Comparison of ENCODE assay signal across 13 mouse cellular contexts in the genomic region with DNA sequence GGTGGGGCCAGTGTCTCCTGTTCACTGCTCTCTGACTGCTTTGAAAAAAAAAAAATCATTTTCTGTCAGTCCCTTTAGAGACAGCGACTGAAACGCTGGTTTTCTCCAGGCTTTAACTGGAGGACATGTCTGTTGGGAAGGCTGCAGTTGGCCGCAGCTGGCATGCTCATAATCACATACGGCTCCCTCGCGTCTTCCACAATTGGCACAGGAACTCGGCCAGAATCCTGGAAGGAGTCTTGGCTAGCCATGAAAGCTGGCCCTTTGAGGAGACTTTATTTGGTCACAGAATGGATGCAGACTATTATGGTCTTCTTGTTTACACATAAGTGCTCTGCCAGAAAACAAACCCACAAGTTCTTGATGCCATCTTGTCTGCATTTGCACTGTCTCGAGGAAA.
DNase-seq lines count a peak whose midpoint lies in the region; ATAC-seq and TF ChIP-seq lines count a peak whose summit lies in the region.
"Had no signal": no experiment of that assay in that cellular context is flagged by ENCODE, and none has a peak within 500 bp of the region (broad histone marks: within the 10 kb centered on the region; RNA-seq: fewer than 3 reads in every experiment).

No protein-coding gene starts in this region.

- no peaks in the 10 kb centered on the region for H3K9me3 ChIP-seq in hindbrain, embryonic 16.5 days (ENCODE audit: control insufficient read depth, low read length)
- H3K9me3 ChIP-seq in hindbrain, embryonic 10.5 days = no peaks in the 10 kb centered on the region
- H3K9me3 ChIP-seq: liver, embryonic 12.5 days had no signal

- no peak for TF ChIP-seq POLR2A in kidney, adult 2 months (IDR thresholded peaks at IDR 0.05; ENCODE audit: low read depth, low read length)

- H3K4me3 ChIP-seq in hindbrain, embryonic 16.5 days (ENCODE audit: low read length) = no peak overlapping the region
- no peak overlapping the region for H3K4me3 ChIP-seq in hindbrain, embryonic 10.5 days
- no peak overlapping the region for H3K4me3 ChIP-seq in kidney, adult 2 months (ENCODE audit: insufficient read depth, low read depth, low read length)
- H3K4me3 ChIP-seq: liver, embryonic 12.5 days had no signal

- peak; percentile 79 for ATAC-seq in hindbrain, embryonic 16.5 days
- ATAC-seq in monocyte, adult 5-6 weeks (replicated peaks; ENCODE audit: insufficient number of reproducible peaks, low FRiP score, low TSS enrichment, poor library complexity, severe bottlenecking) = no peak
- ATAC-seq: liver, embryonic 12.5 days had no signal

- H3K36me3 ChIP-seq in hindbrain, embryonic 16.5 days (ENCODE audit: control insufficient read depth, insufficient read depth, low read length) = no peaks in the 10 kb centered on the region
- no peaks in the 10 kb centered on the region for H3K36me3 ChIP-seq in hindbrain, embryonic 10.5 days
- H3K36me3 ChIP-seq in kidney, adult 2 months (ENCODE audit: control insufficient read depth, insufficient read depth, low read length) = no peaks in the 10 kb centered on the region
- H3K36me3 ChIP-seq: liver, embryonic 12.5 days had no signal

- TF ChIP-seq CTCF in kidney, adult 2 months (conservative IDR thresholded peaks at IDR 0.05; ENCODE audit: insufficient read depth, insufficient read length, low read depth, low read length) = no peak

- H3K27me3 ChIP-seq in hindbrain, embryonic 16.5 days (replicated peaks; ENCODE audit: control insufficient read depth, insufficient read depth, low read length) = no peaks in the 10 kb centered on the region
- H3K27me3 ChIP-seq in hindbrain, embryonic 10.5 days (ENCODE audit: insufficient read depth, poor library complexity, severe bottlenecking) = no peaks in the 10 kb centered on the region
- no peaks in the 10 kb centered on the region for H3K27me3 ChIP-seq in kidney, adult 2 months (replicated peaks; ENCODE audit: control insufficient read depth, insufficient read depth, low read length)
- H3K27me3 ChIP-seq: liver, embryonic 12.5 days had no signal

- H3K27ac ChIP-seq in hindbrain, embryonic 16.5 days (ENCODE audit: low read depth, low read length) = no peak overlapping the region
- H3K27ac ChIP-seq in hindbrain, embryonic 10.5 days = no peak overlapping the region
- no peak overlapping the region for H3K27ac ChIP-seq in kidney, adult 2 months (ENCODE audit: insufficient read depth, low read depth, low read length)
- H3K27ac ChIP-seq: liver, embryonic 12.5 days; macrophage had no signal

- no peak overlapping the region for H3K9ac ChIP-seq in hindbrain, embryonic 16.5 days (ENCODE audit: low read depth, low read length)
- H3K9ac ChIP-seq: liver, embryonic 12.5 days had no signal

- peak; percentile 21 for DNase-seq in adrenal gland, postnatal 10 days
- DNase-seq in adrenal gland, postnatal 25 days = no peak
- no peak for DNase-seq in hindbrain, embryonic 10.5 days (ENCODE audit: low spot score)
- DNase-seq in frontal cortex, adult 2 months (ENCODE audit: extremely low spot score in 1 of 2, low spot score in 1 of 2) = peak; percentile 37 to 58
- peak; percentile 34 to 57 for DNase-seq in right cerebral cortex, adult 2 months (ENCODE audit: low spot score in 2 of 2)
- DNase-seq in kidney, adult 2 months = no peak
- DNase-seq: gastrocnemius, postnatal 25 days; kidney, adult 18-20 months; thymus, postnatal 4 days had no signal

- no peak overlapping the region for H3K4me2 ChIP-seq in hindbrain, embryonic 16.5 days (ENCODE audit: low read length)
- H3K4me2 ChIP-seq: liver, embryonic 12.5 days had no signal

- 0 out of 2 replicates have a peak, but pooled peaks cover 3% of the 10 kb centered on the region for H3K4me1 ChIP-seq in hindbrain, embryonic 16.5 days (ENCODE audit: control insufficient read depth, insufficient read depth, low read depth, low read length)
- H3K4me1 ChIP-seq in hindbrain, embryonic 10.5 days (replicated peaks) = no peaks in the 10 kb centered on the region
- H3K4me1 ChIP-seq in kidney, adult 2 months (ENCODE audit: control insufficient read depth, insufficient read depth, low read length) = no peaks in the 10 kb centered on the region
- H3K4me1 ChIP-seq: liver, embryonic 12.5 days had no signal

- 57% methylated on average over 8 of the region's 8 CpGs for WGBS in hindbrain, embryonic 16.5 days
- 86% methylated on average over 8 of the region's 8 CpGs for WGBS in hindbrain, embryonic 10.5 days
- 67% methylated on average over 8 of the region's 8 CpGs for WGBS in kidney, adult 2 months

Comparison
In these comparisons a context has a peak if more than half of its experiments do, and no peak if none do; other contexts are left out.
1. DNase-seq: peak in adrenal gland, postnatal 10 days (single experiment), frontal cortex, adult 2 months (2 of 2) and right cerebral cortex, adult 2 months (2 of 2); none in adrenal gland, postnatal 25 days (single experiment), hindbrain, embryonic 10.5 days (single experiment) and kidney, adult 2 months (single experiment).